Mouse (Mus musculus) myocyte (in vitro differentiated cells): Measurements from ENCODE around the gene Tmem114.

ENCODE experiments used
- MAX ChIP-seq: IDR thresholded peaks from one replicate; pipeline ENCODE4 v1.6.1; 2011; ENCODE audit warnings: low read depth, mild to moderate bottlenecking, control low read depth
- POLR2A ChIP-seq: IDR thresholded peaks from one replicate; pipeline ENCODE4 v1.6.1; 2011; ENCODE audit warnings: low read depth, mild to moderate bottlenecking, control low read depth, moderate library complexity; ENCODE audit not compliant: insufficient read length
- POLR2AphosphoS2 ChIP-seq: IDR thresholded peaks from one replicate; pipeline ENCODE4 v1.6.1; 2011; ENCODE audit warnings: low read depth, control low read depth; ENCODE audit not compliant: insufficient read length
- SRF ChIP-seq: IDR thresholded peaks from one replicate; pipeline ENCODE4 v1.6.1; 2011; ENCODE audit warnings: low read depth; ENCODE audit not compliant: control insufficient read depth, insufficient read length

DNA sequence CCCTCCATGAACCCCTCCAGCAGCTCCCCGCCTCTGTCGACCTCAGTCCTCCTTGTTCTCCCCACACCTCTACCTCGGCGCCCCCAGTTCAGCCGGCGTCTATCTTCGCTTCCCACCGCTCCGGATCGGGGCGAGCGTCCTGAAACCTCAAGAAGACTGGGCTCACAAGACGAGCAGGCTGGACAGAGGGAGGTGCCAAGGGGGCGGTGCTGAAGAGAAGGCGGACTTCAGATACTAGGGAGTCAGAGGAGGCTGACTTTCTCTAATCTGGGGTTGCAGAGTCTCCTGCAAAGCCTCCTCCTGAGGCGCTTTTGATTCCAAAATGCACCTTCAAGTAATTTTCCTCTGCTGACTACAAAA, at the start of gene Tmem114:
- TF ChIP-seq POLR2A: no peak
- TF ChIP-seq SRF: no peak
- TF ChIP-seq MAX: no peak
- TF ChIP-seq POLR2AphosphoS2: no peak
